8 mouse cellular contexts compared by ENCODE assay signal in the genomic region with DNA sequence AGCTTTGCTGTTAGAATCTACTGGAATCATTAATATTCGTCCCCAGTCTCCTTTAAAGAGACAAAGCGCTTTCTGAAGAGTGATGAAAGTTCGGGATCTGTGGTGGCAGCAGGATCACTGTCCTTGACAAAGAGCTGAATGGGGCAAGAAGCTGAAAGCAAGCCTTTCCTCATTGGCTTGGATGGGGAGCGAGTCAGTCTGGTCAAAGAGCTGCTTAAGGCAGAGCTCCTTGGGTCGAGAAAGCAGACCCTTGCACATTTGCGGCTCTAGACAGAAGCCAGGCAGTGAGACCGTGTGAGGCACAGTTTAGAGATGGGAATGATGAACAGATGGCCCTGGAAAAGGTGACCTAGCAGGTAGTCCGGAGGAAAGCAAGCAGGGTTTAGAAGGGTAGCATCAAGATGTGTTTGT. TPM values are rescaled to one million over a fixed set of nuclear protein-coding genes. Genes with fewer than 3 reads are reported as not detected.
DNase-seq lines count a peak whose midpoint lies in the region; ATAC-seq and TF ChIP-seq lines count a peak whose summit lies in the region.

No protein-coding gene starts in this region.

- 0 out of 2 replicates have a peak overlapping the region, but pooled peaks have one; percentile 3 for H3K4me3 ChIP-seq in lung, postnatal 0 days (ENCODE audit: low read depth, low read length)
- peak overlapping the region; percentile 35; the same call in 1 of the 2 replicates for H3K4me3 ChIP-seq in intestine, embryonic 14.5 days (ENCODE audit: low read depth, low read length)

- TF ChIP-seq CTCF in lung, postnatal 0 days (IDR thresholded peaks at IDR 0.05): no peak

- no peaks in the 10 kb centered on the region for H3K27me3 ChIP-seq in lung, postnatal 0 days (replicated peaks; ENCODE audit: insufficient read depth, low read length)
- peaks cover 3% of the 10 kb centered on the region; the same call in 1 of the 2 replicates for H3K27me3 ChIP-seq in intestine, embryonic 14.5 days (replicated peaks; ENCODE audit: control insufficient read depth, insufficient read depth, low read length)

- H3K27ac ChIP-seq in lung, postnatal 0 days (ENCODE audit: low read length): no peak overlapping the region
- no peak overlapping the region for H3K27ac ChIP-seq in intestine, embryonic 14.5 days (ENCODE audit: low read depth)

- H3K9ac ChIP-seq in lung, postnatal 0 days (replicated peaks; ENCODE audit: low read depth): no peak overlapping the region
- no peak overlapping the region for H3K9ac ChIP-seq in intestine, embryonic 14.5 days (ENCODE audit: low read length)

- no peak for DNase-seq in frontal cortex, postnatal 25 days (ENCODE audit: low spot score in 2 of 2)
- DNase-seq in lung, postnatal 0 days (ENCODE audit: low spot score): no peak
- DNase-seq in lung, postnatal 14 days: no peak
- peak; percentile 54 for DNase-seq in intestine, embryonic 14.5 days (ENCODE audit: low spot score)
- DNase-seq in retina, embryonic 14.5 days (ENCODE audit: low spot score): peak; percentile 27
- DNase-seq in spleen, postnatal 14 days (ENCODE audit: low spot score in 2 of 2): no peak

- no peak for TF ChIP-seq EP300 in lung, postnatal 0 days (IDR thresholded peaks at IDR 0.05)

- H3K4me1 ChIP-seq in lung, postnatal 0 days (ENCODE audit: insufficient read depth, low read depth, low read length): no peaks in the 10 kb centered on the region
- no peaks in the 10 kb centered on the region; the same call in 1 of the 2 replicates for H3K4me1 ChIP-seq in intestine, embryonic 14.5 days (replicated peaks; ENCODE audit: control insufficient read depth, insufficient read depth, low read length)

- WGBS in lung, postnatal 0 days: 22% methylated on average over 8 of the region's 8 CpGs
- 17% methylated on average over 8 of the region's 8 CpGs for WGBS in intestine, embryonic 14.5 days

- H3K4me2 ChIP-seq in lung, postnatal 0 days (replicated peaks; ENCODE audit: low read depth, low read length): no peak overlapping the region; the same call in 1 of the 2 replicates
- peak overlapping the region; percentile 64 for H3K4me2 ChIP-seq in intestine, embryonic 14.5 days (ENCODE audit: low read length)

- H3K9me3 ChIP-seq in lung, postnatal 0 days (ENCODE audit: low read length): no peaks in the 10 kb centered on the region
- no peaks in the 10 kb centered on the region for H3K9me3 ChIP-seq in intestine, embryonic 14.5 days (ENCODE audit: control insufficient read depth, low read length)

- peak; percentile 48 for ATAC-seq in frontal cortex, adult (ENCODE audit: low TSS enrichment)
- no peak for ATAC-seq in lung, postnatal 0 days
- ATAC-seq in intestine, embryonic 14.5 days (replicated peaks; ENCODE audit: low FRiP score, low TSS enrichment, low read depth): no peak
- no peak for ATAC-seq in erythroblast, adult 5-6 weeks (replicated peaks; ENCODE audit: low FRiP score, poor library complexity, severe bottlenecking)

- no peaks in the 10 kb centered on the region for H3K36me3 ChIP-seq in lung, postnatal 0 days (ENCODE audit: insufficient read depth, low read length)
- H3K36me3 ChIP-seq in intestine, embryonic 14.5 days (ENCODE audit: control insufficient read depth, insufficient read depth, low read length): no peaks in the 10 kb centered on the region

RNA-seq across cellular contexts. Expression of a gene that starts 0.9 kb away (rescaled TPM):
- polyA plus RNA-seq in lung, postnatal 0 days (2015; fragmentation: Nextera tagmentation; extraction: Ambion mirVana): 0.41 and 0.58 TPM in 2 replicates
- 1.2 and 1.8 TPM in 2 replicates for polyA plus RNA-seq in intestine, embryonic 14.5 days (2014; fragmentation: Nextera tagmentation; extraction: Ambion mirVana)
- total RNA-seq in erythroblast, adult 5-6 weeks (2015; ENCODE audit: low replicate concordance): not detected in 2 replicates
- not detected in 2 replicates for total RNA-seq in erythroblast, adult 5-6 weeks (2017; ENCODE audit: low replicate concordance)

Comparison
In these comparisons a context has a peak if more than half of its experiments do, and no peak if none do; other contexts are left out.
1. DNase-seq: peak in intestine, embryonic 14.5 days (single experiment) and retina, embryonic 14.5 days (single experiment); none in frontal cortex, postnatal 25 days (0 of 2), lung, postnatal 0 days (single experiment), lung, postnatal 14 days (single experiment) and spleen, postnatal 14 days (0 of 2).